Mouse (Mus musculus): ENCODE measurements around the gene Atp6v1c2. TPM values are rescaled to one million over a fixed set of nuclear protein-coding genes. Genes with fewer than 3 reads are reported as not detected.

Gene Atp6v1c2
- total and polyA plus RNA-seq, 3 experiments, result not detected

DNA sequence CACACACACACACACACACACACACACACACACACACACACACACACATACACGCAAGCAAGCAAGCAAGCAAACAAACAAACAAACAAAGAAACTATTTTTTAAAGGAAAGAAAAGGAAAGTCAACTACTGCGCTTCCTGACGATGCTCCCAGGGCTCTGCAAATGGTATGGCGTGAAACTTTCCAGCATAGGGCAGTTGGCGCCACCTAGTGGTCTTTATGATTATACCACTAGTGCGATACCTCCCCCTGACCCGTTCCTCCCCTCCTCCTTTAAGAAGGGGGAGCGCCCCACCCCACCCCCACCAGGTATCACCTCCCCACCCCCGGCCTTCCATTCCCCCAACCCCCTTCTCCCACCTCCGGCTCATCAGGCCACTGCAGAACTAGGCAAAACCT, 72.3 kb downstream of the Atp6v1c2 start:
- no peak overlapping the region for H3K27ac ChIP-seq (ENCODE audit: control insufficient read depth, low read depth, low read length)
- H3K9ac ChIP-seq (ENCODE audit: control insufficient read depth, low read depth, low read length, poor library complexity, severe bottlenecking), result peak overlapping the region; percentile 29; the same call in 1 of the 2 replicates
- H3K4me1 ChIP-seq (ENCODE audit: control insufficient read depth in 1 of 2, insufficient read depth in 2 of 2, low read length in 2 of 2), result peaks cover 0 to 17% of the 10 kb centered on the region in 2 experiments; a peak in 2 of 4 replicates
- TF ChIP-seq MXI1 (IDR thresholded peaks at IDR 0.05; ENCODE audit: low read depth, low read length) (no peak), CTCF (IDR thresholded peaks at IDR 0.05 in 2 of 3, conservative IDR thresholded peaks at IDR 0.05 in 1 of 3; ENCODE audit: control insufficient read depth in 1 of 3, insufficient read depth in 1 of 3, low read depth in 2 of 3, low read length in 3 of 3, poor library complexity in 1 of 3, severe bottlenecking in 1 of 3) (peak; percentile 36 to 63 (median 58); a peak in 5 of 6 replicates), NELFE (IDR thresholded peaks at IDR 0.05; ENCODE audit: low read depth, low read length) (0 out of 2 replicates have a peak, but pooled peaks have one; percentile 9), HCFC1 (IDR thresholded peaks at IDR 0.05; ENCODE audit: low read depth, low read length) (0 out of 2 replicates have a peak, but pooled peaks have one; percentile 18), RAD21 (IDR thresholded peaks at IDR 0.05; ENCODE audit: low read depth, low read length) (peak; percentile 47)
- H3K27me3 ChIP-seq (ENCODE audit: control insufficient read depth in 1 of 2, insufficient read depth in 2 of 2, low read length in 2 of 2), result no peaks in the 10 kb centered on the region
- no peaks in the 10 kb centered on the region for H3K9me3 ChIP-seq (replicated peaks; ENCODE audit: insufficient read depth, low read length)
- peaks cover 0 to 5% of the 10 kb centered on the region in 2 experiments; a peak in 2 of 4 replicates for H3K36me3 ChIP-seq (ENCODE audit: control insufficient read depth in 1 of 2, insufficient read depth in 2 of 2, low read length in 2 of 2)
- H3K4me3 ChIP-seq (ENCODE audit: control insufficient read depth in 1 of 2, insufficient read depth in 1 of 2, low read depth in 2 of 2, low read length in 2 of 2), result peak overlapping the region; percentile 26 to 60; a peak in 3 of 4 replicates
- H3K79me2 ChIP-seq (ENCODE audit: control insufficient read depth, insufficient read depth, low read length, poor library complexity), result no peaks in the 10 kb centered on the region
- DNase-seq (ENCODE audit: low read depth, low spot score), result peak; percentile 81

DNA sequence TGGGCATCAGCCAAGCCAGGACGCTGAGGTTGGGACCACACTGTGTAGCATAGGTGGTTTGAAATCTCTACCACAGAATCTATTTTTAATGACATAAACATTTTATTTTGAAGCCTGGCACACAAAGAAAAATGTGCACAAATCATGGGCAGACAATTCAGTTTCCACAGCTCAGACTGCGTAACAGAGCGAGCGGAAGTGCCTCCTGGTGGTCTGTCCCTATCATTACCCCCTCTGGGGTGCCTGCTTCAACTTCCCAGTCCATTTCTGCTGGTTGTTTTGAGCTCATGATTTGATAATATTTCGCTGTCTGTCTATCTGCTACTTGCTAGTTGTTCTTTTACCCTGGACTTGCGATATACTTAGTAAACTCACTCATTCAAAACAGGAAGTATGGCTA, 73.6 kb downstream of the Atp6v1c2 start:
- TF ChIP-seq POLR2AphosphoS5 (IDR thresholded peaks at IDR 0.05; ENCODE audit: borderline replicate concordance, low read depth, low read length), result no peak
- TF ChIP-seq SMC3 (IDR thresholded peaks at IDR 0.05; ENCODE audit: low read depth, low read length), result peak; percentile 43
- TF ChIP-seq CTCF (IDR thresholded peaks at IDR 0.05 in 2 of 3, conservative IDR thresholded peaks at IDR 0.05 in 1 of 3; ENCODE audit: control insufficient read depth in 1 of 3, insufficient read depth in 1 of 3, low read depth in 2 of 3, low read length in 3 of 3, poor library complexity in 1 of 3, severe bottlenecking in 1 of 3), result peak; percentile 37 to 53 (median 42); a peak in 5 of 6 replicates
- peak; percentile 8 for TF ChIP-seq RAD21 (IDR thresholded peaks at IDR 0.05; ENCODE audit: low read depth, low read length)
- no peaks in the 10 kb centered on the region for H3K79me2 ChIP-seq (ENCODE audit: control insufficient read depth, insufficient read depth, low read length, poor library complexity)
- peak overlapping the region; percentile 36 for H3K9ac ChIP-seq (ENCODE audit: control insufficient read depth, low read depth, low read length, poor library complexity, severe bottlenecking)
- no peaks in the 10 kb centered on the region for H3K9me3 ChIP-seq (replicated peaks; ENCODE audit: insufficient read depth, low read length)
- H3K27me3 ChIP-seq (ENCODE audit: control insufficient read depth in 1 of 2, insufficient read depth in 2 of 2, low read length in 2 of 2), result peaks cover 1 to 3% of the 10 kb centered on the region in 2 experiments; a peak in 3 of 4 replicates
- H3K4me3 ChIP-seq (ENCODE audit: control insufficient read depth in 1 of 2, insufficient read depth in 1 of 2, low read depth in 2 of 2, low read length in 2 of 2), result peak overlapping the region in 1 of 2 experiments; percentile 33; a peak in 1 of 4 replicates
- peak overlapping the region; percentile 15; the same call in 1 of the 2 replicates for H3K27ac ChIP-seq (ENCODE audit: control insufficient read depth, low read depth, low read length)
- DNase-seq (ENCODE audit: low read depth, low spot score), result peak; percentile 72
- H3K4me1 ChIP-seq (ENCODE audit: control insufficient read depth in 1 of 2, insufficient read depth in 2 of 2, low read length in 2 of 2), result peaks cover 0 to 17% of the 10 kb centered on the region in 2 experiments; a peak in 2 of 4 replicates
- peaks cover 0 to 5% of the 10 kb centered on the region in 2 experiments; a peak in 2 of 4 replicates for H3K36me3 ChIP-seq (ENCODE audit: control insufficient read depth in 1 of 2, insufficient read depth in 2 of 2, low read length in 2 of 2)

DNA sequence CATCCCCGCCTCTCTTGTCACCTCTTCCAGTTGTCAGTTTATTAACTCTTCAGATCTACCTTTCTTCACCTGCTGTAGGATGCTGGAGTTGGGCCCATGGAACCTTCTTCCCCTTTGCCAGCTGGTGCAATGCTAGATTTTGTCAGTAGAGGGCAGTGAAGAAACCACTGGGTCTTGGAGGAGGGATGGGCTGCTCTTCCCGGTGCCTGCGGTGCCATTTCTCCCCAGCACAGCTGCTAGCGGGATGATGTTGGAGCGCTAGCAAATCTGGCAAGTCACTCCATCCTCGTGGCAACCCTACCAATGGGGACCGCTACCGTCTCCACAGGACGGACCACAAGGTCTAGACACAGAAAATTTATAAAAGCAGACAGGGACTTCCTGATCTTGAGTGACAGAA, 76.1 kb downstream of the Atp6v1c2 start:
- no peak overlapping the region for H3K27ac ChIP-seq (ENCODE audit: control insufficient read depth, low read depth, low read length)
- peaks cover 2 to 4% of the 10 kb centered on the region in 2 experiments for H3K27me3 ChIP-seq (ENCODE audit: control insufficient read depth in 1 of 2, insufficient read depth in 2 of 2, low read length in 2 of 2)
- no peak overlapping the region; the same call in 1 of the 2 replicates for H3K9ac ChIP-seq (ENCODE audit: control insufficient read depth, low read depth, low read length, poor library complexity, severe bottlenecking)
- H3K9me3 ChIP-seq (replicated peaks; ENCODE audit: insufficient read depth, low read length), result no peaks in the 10 kb centered on the region
- H3K4me1 ChIP-seq (ENCODE audit: control insufficient read depth in 1 of 2, insufficient read depth in 2 of 2, low read length in 2 of 2), result peaks cover 0 to 17% of the 10 kb centered on the region in 2 experiments; a peak in 2 of 4 replicates
- H3K4me3 ChIP-seq (ENCODE audit: control insufficient read depth in 1 of 2, insufficient read depth in 1 of 2, low read depth in 2 of 2, low read length in 2 of 2), result peak overlapping the region; percentile 31 to 44; a peak in 2 of 4 replicates
- peaks cover 0 to 5% of the 10 kb centered on the region in 2 experiments; a peak in 2 of 4 replicates for H3K36me3 ChIP-seq (ENCODE audit: control insufficient read depth in 1 of 2, insufficient read depth in 2 of 2, low read length in 2 of 2)
- H3K79me2 ChIP-seq (ENCODE audit: control insufficient read depth, insufficient read depth, low read length, poor library complexity), result no peaks in the 10 kb centered on the region
- TF ChIP-seq BHLHE40 (IDR thresholded peaks at IDR 0.05; ENCODE audit: borderline replicate concordance, low read depth, low read length) (no peak), SMC3 (IDR thresholded peaks at IDR 0.05; ENCODE audit: low read depth, low read length) (peak; percentile 28), CTCF (IDR thresholded peaks at IDR 0.05 in 2 of 3, conservative IDR thresholded peaks at IDR 0.05 in 1 of 3; ENCODE audit: control insufficient read depth in 1 of 3, insufficient read depth in 1 of 3, low read depth in 2 of 3, low read length in 3 of 3, poor library complexity in 1 of 3, severe bottlenecking in 1 of 3) (peak; percentile 61 to 91 (median 69)), ELF1 (IDR thresholded peaks at IDR 0.05; ENCODE audit: low read depth, low read length) (no peak), MXI1 (IDR thresholded peaks at IDR 0.05; ENCODE audit: low read depth, low read length) (no peak)
- peak; percentile 76 for DNase-seq (ENCODE audit: low read depth, low spot score)
